Mouse (Mus musculus): ENCODE measurements around the gene Fmo2. TPM values are rescaled to one million over a fixed set of nuclear protein-coding genes. Genes with fewer than 3 reads are reported as not detected.

The Fmo2 gene
- total and polyA plus RNA-seq, 3 experiments = not detected

- in situ Hi-C loops (cut with MboI; ENCODE audit: low pct_ligation_motif_present, low pct_unique_long_range_greater_than_20kb, low sequenced_read_pairs) = loop anchor here (10.0 kb wide), 1 partner anchor 173 kb away; no protein-coding TSS in a partner anchor
- dilution Hi-C loops (cut with MboI; ENCODE audit: extremely low pct_ligation_motif_present, extremely low pct_unique_long_range_greater_than_20kb, low sequenced_read_pairs) = no loop called here
- H3K4me3 ChIP-seq (replicated peaks in 1 of 3; ENCODE audit: low read depth in 2 of 3, low read length in 2 of 3, poor library complexity in 1 of 3) = no peak overlapping the region
- H3K4me1 ChIP-seq (ENCODE audit: control insufficient read depth in 1 of 2, insufficient read depth in 2 of 2) = peaks cover 0 to 2% of the 10 kb centered on the region in 2 experiments; a peak in 1 of 4 replicates
- no peaks in the 10 kb centered on the region for H3K36me3 ChIP-seq (replicated peaks in 1 of 2; ENCODE audit: control insufficient read depth in 1 of 2, insufficient read depth in 1 of 2, low read length in 1 of 2)
- TF ChIP-seq HCFC1 (IDR thresholded peaks at IDR 0.05; ENCODE audit: low read depth, low read length) (no peak), NRF1 (IDR thresholded peaks at IDR 0.05; ENCODE audit: low read depth, low read length) (no peak), ZNF384 (IDR thresholded peaks at IDR 0.05; ENCODE audit: low read depth, low read length) (no peak), POLR2AphosphoS2 (IDR thresholded peaks at IDR 0.05; ENCODE audit: low read depth, low read length) (no peak), TCF12 (IDR thresholded peaks at IDR 0.05; ENCODE audit: low read depth, low read length) (no peak), NELFE (IDR thresholded peaks at IDR 0.05; ENCODE audit: low read depth, low read length) (no peak), USF1 (IDR thresholded peaks at IDR 0.05; ENCODE audit: low read depth, low read length) (no peak), IRF4 (IDR thresholded peaks at IDR 0.05; ENCODE audit: low read depth, low read length) (no peak), KAT2A (IDR thresholded peaks at IDR 0.05; ENCODE audit: insufficient replicate concordance, low read length) (no peak), SMC3 (IDR thresholded peaks at IDR 0.05; ENCODE audit: low read depth, low read length) (no peak), ETS1 (conservative IDR thresholded peaks at IDR 0.05; ENCODE audit: low read depth, low read length) (no peak), MAZ (IDR thresholded peaks at IDR 0.05; ENCODE audit: low read depth, low read length) (no peak), MXI1 (IDR thresholded peaks at IDR 0.05; ENCODE audit: low read depth, low read length) (no peak), ZMIZ1 (IDR thresholded peaks at IDR 0.05; ENCODE audit: low read depth, low read length) (no peak), USF2 (conservative IDR thresholded peaks at IDR 0.05; ENCODE audit: low read depth, low read length) (no peak)
- H3K9ac ChIP-seq (ENCODE audit: insufficient read depth, low read depth) = no peak overlapping the region
- H3K27ac ChIP-seq (ENCODE audit: insufficient read depth, low read depth) = no peak overlapping the region
- no peaks in the 10 kb centered on the region for H3K27me3 ChIP-seq (replicated peaks)
- no peaks in the 10 kb centered on the region for H3K79me2 ChIP-seq (replicated peaks; ENCODE audit: control insufficient read depth, extremely low read depth, insufficient read depth, poor library complexity, severe bottlenecking)
- no peaks in the 10 kb centered on the region for H3K9me3 ChIP-seq (replicated peaks; ENCODE audit: low read length)
- DNase-seq (ENCODE audit: extremely low read depth) = no peak
- no peak overlapping the region for H3K4me2 ChIP-seq (ENCODE audit: insufficient read depth, low read depth, poor library complexity, severe bottlenecking)
Observed at GRCm38 (mm10) chr1:162901879-162902278, 3.4 kb upstream of the Fmo2 start.

DNA sequence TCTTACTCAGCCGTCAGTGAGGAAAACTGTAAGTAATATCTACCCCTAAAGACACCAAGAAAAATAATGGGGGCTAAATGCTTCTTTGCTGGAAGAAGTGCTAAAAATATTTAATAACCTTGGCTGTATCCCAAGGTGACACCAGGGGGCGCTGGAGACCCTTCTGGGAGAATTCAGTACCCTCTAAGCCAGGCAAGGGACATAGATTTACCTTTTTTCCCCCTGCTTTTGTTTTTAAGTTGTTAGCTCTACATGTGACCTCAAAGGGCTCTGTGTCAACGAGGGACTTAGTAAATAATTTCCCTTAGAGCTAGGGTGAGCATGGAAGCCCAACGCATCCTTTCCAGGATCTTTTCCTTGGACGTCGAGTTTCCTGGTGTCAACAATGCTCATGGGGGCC, 2.6 kb downstream of the Fmo2 start:
- H3K9me3 ChIP-seq (replicated peaks; ENCODE audit: low read length) = no peaks in the 10 kb centered on the region
- in situ Hi-C loops (cut with MboI; ENCODE audit: low pct_ligation_motif_present, low pct_unique_long_range_greater_than_20kb, low sequenced_read_pairs) = no loop called here
- H3K27ac ChIP-seq (ENCODE audit: insufficient read depth, low read depth) = no peak overlapping the region
- DNase-seq (ENCODE audit: extremely low read depth) = peak; percentile 59
- H3K9ac ChIP-seq (ENCODE audit: insufficient read depth, low read depth) = no peak overlapping the region
- H3K27me3 ChIP-seq (replicated peaks) = no peaks in the 10 kb centered on the region
- TF ChIP-seq MAX (IDR thresholded peaks at IDR 0.05; ENCODE audit: low read length) (no peak), USF2 (conservative IDR thresholded peaks at IDR 0.05; ENCODE audit: low read depth, low read length) (no peak), POLR2AphosphoS2 (IDR thresholded peaks at IDR 0.05; ENCODE audit: low read depth, low read length) (no peak), KAT2A (IDR thresholded peaks at IDR 0.05; ENCODE audit: insufficient replicate concordance, low read length) (no peak), E2F4 (IDR thresholded peaks at IDR 0.05; ENCODE audit: insufficient replicate concordance, low read depth, low read length) (no peak), PAX5 (IDR thresholded peaks at IDR 0.05; ENCODE audit: low read length) (no peak), MXI1 (IDR thresholded peaks at IDR 0.05; ENCODE audit: low read depth, low read length) (no peak), POLR2A (IDR thresholded peaks at IDR 0.05; ENCODE audit: low read depth, low read length) (no peak), MAFK (IDR thresholded peaks at IDR 0.05; ENCODE audit: insufficient replicate concordance, low read length) (no peak), SMC3 (IDR thresholded peaks at IDR 0.05; ENCODE audit: low read depth, low read length) (peak; percentile 79), HCFC1 (IDR thresholded peaks at IDR 0.05; ENCODE audit: low read depth, low read length) (no peak), RAD21 (IDR thresholded peaks at IDR 0.05; ENCODE audit: low read depth, low read length) (peak; percentile 78), ZMIZ1 (IDR thresholded peaks at IDR 0.05; ENCODE audit: low read depth, low read length) (no peak), TBP (conservative IDR thresholded peaks at IDR 0.05; ENCODE audit: low read depth, low read length) (no peak), MYC (IDR thresholded peaks at IDR 0.05; ENCODE audit: low read depth, low read length) (no peak), GABPA (IDR thresholded peaks at IDR 0.05; ENCODE audit: insufficient replicate concordance, low read depth, low read length) (no peak), CTCF (conservative IDR thresholded peaks at IDR 0.05 in 1 of 2, IDR thresholded peaks at IDR 0.05 in 1 of 2; ENCODE audit: low read depth in 2 of 2, low read length in 2 of 2) (peak; percentile 79 to 87)
- no peaks in the 10 kb centered on the region for H3K36me3 ChIP-seq (replicated peaks in 1 of 2; ENCODE audit: control insufficient read depth in 1 of 2, insufficient read depth in 1 of 2, low read length in 1 of 2)
- H3K4me2 ChIP-seq (ENCODE audit: insufficient read depth, low read depth, poor library complexity, severe bottlenecking) = no peak overlapping the region
- no peaks in the 10 kb centered on the region for H3K79me2 ChIP-seq (replicated peaks; ENCODE audit: control insufficient read depth, extremely low read depth, insufficient read depth, poor library complexity, severe bottlenecking)
- no peaks in the 10 kb centered on the region for H3K4me1 ChIP-seq (ENCODE audit: control insufficient read depth in 1 of 2, insufficient read depth in 2 of 2)
- H3K4me3 ChIP-seq (replicated peaks in 1 of 3; ENCODE audit: low read depth in 2 of 3, low read length in 2 of 3, poor library complexity in 1 of 3) = no peak overlapping the region
- dilution Hi-C loops (cut with MboI; ENCODE audit: extremely low pct_ligation_motif_present, extremely low pct_unique_long_range_greater_than_20kb, low sequenced_read_pairs) = no loop called here

Measured in CH12.LX (cell line).